Mouse (Mus musculus): ENCODE results near the gene Fbxw4.

Gene Fbxw4

GRCm38 (mm10) chr19:45615415-45616213, 44.5 kb downstream of the Fbxw4 start:
- DNase-seq (ENCODE audit: low spot score in 2 of 2): no peak

DNA sequence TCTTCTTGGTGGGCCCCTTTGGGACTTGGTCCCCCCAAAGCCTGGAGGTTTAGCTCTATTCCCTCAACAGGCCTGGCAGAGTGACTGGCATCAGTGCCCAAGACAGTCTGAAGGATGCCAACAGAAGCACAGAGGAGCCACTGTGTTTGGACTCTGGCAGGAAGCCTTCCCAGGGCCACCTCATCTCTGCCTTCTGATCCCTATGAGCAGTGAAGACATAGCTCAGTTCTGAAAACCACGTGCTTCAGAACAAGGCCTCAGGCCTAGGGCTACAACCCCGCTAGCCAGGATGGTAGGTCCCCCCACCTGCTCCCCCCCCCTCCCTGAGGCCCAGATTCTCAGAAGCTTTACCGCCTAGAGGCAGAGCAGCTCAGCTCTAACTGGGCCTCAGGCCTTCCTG, 45.2 kb downstream of the Fbxw4 start:
- peak in 1 of 2 experiments; percentile 36 for DNase-seq (ENCODE audit: low spot score in 2 of 2)

- DNase-seq (ENCODE audit: low spot score in 2 of 2): peak in 1 of 2 experiments; percentile 68
These were observed 45.7 kb downstream of the Fbxw4 start for GRCm38 (mm10) chr19:45614375-45614774.

GRCm38 (mm10) chr19:45610823-45611222, 49.3 kb downstream of the Fbxw4 start:
- DNase-seq (ENCODE audit: low spot score in 2 of 2): peak in 1 of 2 experiments; percentile 23

GRCm38 (mm10) chr19:45608648-45609339, 51.3 kb downstream of the Fbxw4 start:
- no peak for DNase-seq (ENCODE audit: low spot score in 2 of 2)

DNA sequence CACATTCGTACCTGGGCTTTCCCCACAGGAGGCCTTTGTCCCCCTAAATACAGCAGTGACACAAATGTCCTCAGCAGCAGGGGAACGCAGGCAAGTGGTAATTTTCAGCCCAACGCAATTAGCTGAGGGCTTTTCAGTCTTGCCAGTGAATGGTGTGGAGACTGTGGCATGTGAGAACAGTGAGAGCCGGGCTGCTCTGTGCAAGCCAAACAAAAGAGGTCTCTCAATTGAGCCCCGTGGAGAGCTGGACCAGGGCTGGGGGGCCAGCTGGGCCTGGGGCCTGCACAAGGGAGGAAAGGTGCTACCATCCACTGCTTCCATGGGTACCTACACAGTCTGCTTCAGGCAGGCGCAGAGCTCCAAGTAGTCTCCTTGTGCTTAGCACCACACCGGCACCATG, 52.6 kb downstream of the Fbxw4 start:
- DNase-seq (ENCODE audit: low spot score in 2 of 2): no peak

DNA sequence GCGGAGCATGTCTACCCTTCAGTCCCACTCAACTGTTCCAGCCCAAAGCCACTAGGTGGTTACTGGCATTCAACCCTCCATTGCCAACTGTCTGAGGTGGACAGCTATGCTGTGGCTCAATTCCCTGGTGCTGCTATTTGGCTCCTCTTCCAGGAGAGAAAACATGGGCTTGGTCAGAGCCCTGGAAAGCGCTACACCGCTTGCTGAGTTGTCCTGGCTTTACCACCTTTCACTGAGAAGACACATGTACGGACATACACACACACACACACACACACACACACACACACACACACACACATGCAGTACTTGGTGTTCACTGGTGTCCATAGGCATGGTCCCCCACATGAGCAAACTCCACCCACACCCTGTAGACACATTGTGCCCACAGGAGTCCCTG, 53.4 kb downstream of the Fbxw4 start:
- DNase-seq (ENCODE audit: low spot score in 2 of 2): no peak

- no peak for DNase-seq (ENCODE audit: low spot score in 2 of 2)
These were observed 57.5 kb downstream of the Fbxw4 start for GRCm38 (mm10) chr19:45602606-45603005.

DNA sequence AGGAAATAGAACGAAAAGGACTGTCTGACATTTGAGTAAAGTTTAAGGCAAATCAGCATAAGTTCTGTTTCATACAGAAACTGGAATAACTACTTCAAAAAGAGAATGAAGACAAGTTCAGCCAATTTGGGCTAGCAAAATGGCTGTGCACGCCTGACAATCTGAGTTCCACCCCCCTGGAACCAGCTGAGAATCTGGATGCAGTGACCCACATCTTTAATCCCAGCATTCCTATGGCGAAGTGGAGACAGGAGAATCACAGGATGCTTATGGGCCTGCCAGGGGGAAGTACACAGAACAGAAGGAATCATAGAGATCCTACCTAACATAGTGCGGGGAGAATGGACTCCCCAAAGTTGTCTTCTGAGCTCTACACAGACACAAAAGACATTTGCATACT, 63.0 kb downstream of the Fbxw4 start:
- DNase-seq (ENCODE audit: low spot score in 2 of 2): no peak

DNA sequence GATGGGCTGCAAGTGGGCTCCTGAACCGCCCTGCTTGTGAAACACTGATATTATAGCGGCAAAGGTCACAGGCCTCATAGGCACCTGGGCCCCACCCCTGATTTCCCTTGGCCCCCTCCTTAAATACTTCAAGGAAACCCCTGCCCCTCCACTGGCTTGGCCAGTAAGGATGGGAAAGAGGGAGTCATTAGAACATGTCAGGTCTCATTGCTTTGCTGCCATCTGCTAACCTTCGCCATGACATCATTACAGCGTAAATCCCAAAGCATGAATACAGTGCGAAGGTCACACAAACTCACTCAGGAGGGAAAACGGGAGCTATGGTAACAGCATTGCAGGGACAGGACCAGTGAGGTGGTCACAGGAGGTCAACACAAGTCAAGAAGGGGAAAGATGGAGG, 63.7 kb downstream of the Fbxw4 start:
- no peak for DNase-seq (ENCODE audit: low spot score in 2 of 2)

DNA sequence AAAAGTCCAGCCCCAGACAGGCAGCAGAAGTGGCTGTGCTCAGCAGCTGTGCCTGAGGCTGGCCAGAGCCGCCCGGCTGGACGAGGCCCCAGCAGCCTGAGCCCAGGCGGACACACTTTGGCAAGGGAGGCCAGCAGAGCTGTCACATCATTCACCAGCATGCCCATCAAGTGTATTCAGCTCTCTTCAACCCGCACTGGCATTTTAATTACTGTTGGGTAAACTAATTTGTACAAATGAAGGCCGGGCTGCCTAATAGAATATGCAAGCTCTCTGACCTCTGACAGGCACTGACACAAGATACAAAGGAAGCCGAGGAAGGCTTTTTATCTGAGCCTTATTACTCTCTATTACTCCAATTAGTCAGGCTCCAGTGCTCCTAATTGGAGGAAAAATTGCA, 64.1 kb downstream of the Fbxw4 start:
- peak in 1 of 2 experiments; percentile 66 for DNase-seq (ENCODE audit: low spot score in 2 of 2)

DNA sequence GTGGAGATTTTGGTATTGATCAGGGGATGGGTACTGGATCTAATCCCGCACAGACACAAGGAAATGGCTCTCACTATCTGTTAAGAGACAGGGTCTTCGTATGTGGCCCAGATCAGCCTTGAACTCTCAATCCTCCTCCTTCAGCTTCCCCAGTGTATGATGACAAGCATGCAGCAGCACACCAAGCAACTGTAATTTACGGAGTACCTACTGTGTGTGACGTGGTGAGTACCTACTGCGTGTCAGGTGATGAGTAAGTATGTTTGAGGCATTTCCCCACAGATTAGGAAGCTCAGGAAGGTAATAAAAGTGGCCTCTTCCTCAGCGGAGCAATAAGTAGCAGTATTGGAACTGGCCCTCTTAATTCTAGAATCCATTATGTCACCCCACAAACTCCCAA, 64.6 kb downstream of the Fbxw4 start:
- no peak for DNase-seq (ENCODE audit: low spot score in 2 of 2)

- DNase-seq (ENCODE audit: low spot score in 2 of 2): no peak
These were observed 66.0 kb downstream of the Fbxw4 start for GRCm38 (mm10) chr19:45594079-45594478.

DNA sequence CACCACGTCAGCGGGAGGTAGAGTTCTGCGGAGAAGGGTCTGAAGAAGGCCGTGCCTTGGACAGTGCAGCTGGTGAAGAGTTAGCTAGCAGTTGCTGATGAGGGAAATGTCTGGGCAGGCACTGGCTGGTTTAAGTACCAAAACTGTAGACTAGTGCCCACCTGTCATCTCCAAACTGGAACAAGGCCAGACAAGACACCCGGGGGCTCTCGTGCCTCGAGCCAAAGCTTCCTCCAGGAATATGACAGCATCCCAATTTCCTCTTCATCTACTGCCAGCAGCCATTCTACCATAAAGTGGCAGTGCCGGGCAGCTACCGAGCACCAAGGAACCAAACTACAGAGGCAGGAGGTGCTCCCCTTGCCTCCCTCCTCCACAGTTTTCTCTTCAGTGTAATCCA, 67.2 kb downstream of the Fbxw4 start:
- DNase-seq (ENCODE audit: low spot score in 2 of 2): peak in 1 of 2 experiments; percentile 45

GRCm38 (mm10) chr19:45591704-45592103, 68.4 kb downstream of the Fbxw4 start:
- DNase-seq (ENCODE audit: low spot score in 2 of 2): no peak

GRCm38 (mm10) chr19:45589761-45590160, 70.4 kb downstream of the Fbxw4 start:
- no peak for DNase-seq (ENCODE audit: low spot score in 2 of 2)

GRCm38 (mm10) chr19:45587509-45588292, 72.4 kb downstream of the Fbxw4 start:
- no peak for DNase-seq (ENCODE audit: low spot score in 2 of 2)

- no peak for DNase-seq (ENCODE audit: low spot score in 2 of 2)
These were observed 73.3 kb downstream of the Fbxw4 start for GRCm38 (mm10) chr19:45586850-45587249.

- DNase-seq (ENCODE audit: low spot score in 2 of 2): no peak
These were observed 75.1 kb downstream of the Fbxw4 start for GRCm38 (mm10) chr19:45584856-45585620.

DNA sequence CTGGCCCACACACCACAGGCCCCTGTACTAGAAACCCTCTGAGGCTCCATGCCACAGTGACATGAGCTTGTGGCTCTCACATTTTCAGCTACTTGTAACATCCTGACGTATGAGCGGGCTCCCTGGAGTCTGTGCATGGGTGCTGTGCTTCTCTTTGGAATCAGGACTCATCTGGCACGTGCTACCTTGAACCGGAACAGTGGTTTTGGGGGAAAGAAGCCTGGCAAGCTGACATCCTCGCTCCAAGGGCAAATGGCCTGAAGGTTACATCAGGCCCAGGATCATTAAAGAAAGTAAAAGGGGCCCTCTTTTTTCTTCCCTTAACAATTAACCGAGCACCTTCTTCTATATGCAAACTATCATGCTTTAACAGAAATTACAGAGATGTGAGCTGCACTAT, 77.0 kb downstream of the Fbxw4 start:
- DNase-seq (ENCODE audit: low spot score in 2 of 2): no peak

GRCm38 (mm10) chr19:45582161-45582560, 78.0 kb downstream of the Fbxw4 start:
- DNase-seq (ENCODE audit: low spot score in 2 of 2): no peak

- peak in 1 of 2 experiments; percentile 69 for DNase-seq (ENCODE audit: low spot score in 2 of 2)
These were observed 78.9 kb downstream of the Fbxw4 start for GRCm38 (mm10) chr19:45581257-45581656.
